Comparison of ENCODE assay signal across 8 mouse cellular contexts in genomic region chr5:21700934-21701333, GRCm38 (mm10). TPM values are rescaled to one million over a fixed set of nuclear protein-coding genes. Genes with fewer than 3 reads are reported as not detected.
DNase-seq lines count a peak whose midpoint lies in the region; ATAC-seq lines count a peak whose summit lies in the region.

No protein-coding gene starts in this region.

- no peaks in the 10 kb centered on the region for H3K9me3 ChIP-seq in heart, embryonic 13.5 days
- no peaks in the 10 kb centered on the region for H3K9me3 ChIP-seq in hindbrain, embryonic 11.5 days (ENCODE audit: control insufficient read depth, low read length)
- H3K9me3 ChIP-seq in midbrain, embryonic 10.5 days (replicated peaks) = no peaks in the 10 kb centered on the region

- H3K4me3 ChIP-seq in heart, embryonic 13.5 days = peak overlapping the region; percentile 72
- peak overlapping the region; percentile 48 for H3K4me3 ChIP-seq in hindbrain, embryonic 11.5 days (ENCODE audit: low read depth, low read length)
- H3K4me3 ChIP-seq in midbrain, embryonic 10.5 days = peak overlapping the region; percentile 72

- peak overlapping the region; percentile 81 for H3K9ac ChIP-seq in heart, embryonic 13.5 days
- peak overlapping the region; percentile 21; the same call in 1 of the 2 replicates for H3K9ac ChIP-seq in hindbrain, embryonic 11.5 days (ENCODE audit: low read depth, low read length)

- no peak for ATAC-seq in heart, embryonic 13.5 days (ENCODE audit: extremely low read depth, insufficient number of reproducible peaks, low FRiP score, low TSS enrichment)
- ATAC-seq in hindbrain, embryonic 11.5 days (ENCODE audit: low FRiP score) = peak; percentile 72

- under 1% methylated on average over 22 of the region's 22 CpGs for WGBS in heart, embryonic 13.5 days
- WGBS in hindbrain, embryonic 11.5 days = under 1% methylated on average over 22 of the region's 22 CpGs
- WGBS in midbrain, embryonic 10.5 days = under 1% methylated on average over 22 of the region's 22 CpGs

- H3K4me2 ChIP-seq in heart, embryonic 13.5 days = peak overlapping the region; percentile 88
- H3K4me2 ChIP-seq in hindbrain, embryonic 11.5 days (replicated peaks; ENCODE audit: low read depth, low read length) = peak overlapping the region; percentile 40

- no peaks in the 10 kb centered on the region for H3K36me3 ChIP-seq in heart, embryonic 13.5 days
- no peaks in the 10 kb centered on the region for H3K36me3 ChIP-seq in hindbrain, embryonic 11.5 days (ENCODE audit: control insufficient read depth, insufficient read depth, low read length)
- H3K36me3 ChIP-seq in midbrain, embryonic 10.5 days = 0 out of 2 replicates have a peak, but pooled peaks cover 4% of the 10 kb centered on the region

- H3K4me1 ChIP-seq in heart, embryonic 13.5 days = peaks cover 22% of the 10 kb centered on the region
- no peaks in the 10 kb centered on the region for H3K4me1 ChIP-seq in hindbrain, embryonic 11.5 days (replicated peaks; ENCODE audit: control insufficient read depth, insufficient read depth, low read length)
- peaks cover 21% of the 10 kb centered on the region for H3K4me1 ChIP-seq in midbrain, embryonic 10.5 days

- no peaks in the 10 kb centered on the region for H3K27me3 ChIP-seq in heart, embryonic 13.5 days (replicated peaks)
- H3K27me3 ChIP-seq in hindbrain, embryonic 11.5 days (ENCODE audit: control insufficient read depth, insufficient read depth, low read length) = no peaks in the 10 kb centered on the region
- H3K27me3 ChIP-seq in midbrain, embryonic 10.5 days (ENCODE audit: low read depth, poor library complexity, severe bottlenecking) = no peaks in the 10 kb centered on the region

- no peak for DNase-seq in heart, adult 11 months
- DNase-seq in MEL-GATA-1-ER (ENCODE audit: extremely low read depth, low read depth) = peak; percentile 76
- no peak for DNase-seq in hindbrain, embryonic 11.5 days (ENCODE audit: low spot score)
- no peak for DNase-seq in midbrain, embryonic 10.5 days (ENCODE audit: low spot score)
- DNase-seq in retina, postnatal 1 day = no peak
- no peak for DNase-seq in layer of hippocampus, adult 18-20 months (ENCODE audit: low spot score in 2 of 2)
- no peak for DNase-seq in urinary bladder, postnatal 25 days (ENCODE audit: low spot score)

- peak overlapping the region; percentile 55 for H3K27ac ChIP-seq in heart, embryonic 13.5 days (replicated peaks)
- peak overlapping the region; percentile 3; the same call in 1 of the 2 replicates for H3K27ac ChIP-seq in hindbrain, embryonic 11.5 days (ENCODE audit: low read depth, low read length)
- peak overlapping the region; percentile 99 for H3K27ac ChIP-seq in midbrain, embryonic 10.5 days (replicated peaks)

RNA-seq across cellular contexts. Expression of gene Napepld, which starts 0.3 kb away (rescaled TPM):
- 4.2 and 4.7 TPM in 2 replicates for polyA plus RNA-seq in heart, embryonic 13.5 days (2015; fragmentation: Nextera tagmentation; extraction: Ambion mirVana)
- 7.0 and 7.8 TPM in 2 replicates for polyA plus RNA-seq in hindbrain, embryonic 11.5 days (2014; fragmentation: Nextera tagmentation; extraction: Ambion mirVana)
- 10.4 and 14.8 TPM in 2 replicates for polyA plus RNA-seq in midbrain, embryonic 10.5 days (2016; fragmentation: Nextera tagmentation; extraction: Ambion mirVana)
- total RNA-seq in layer of hippocampus, adult 18-20 months (2021) = 10 to 100 TPM; 31.6 to 31.8 TPM

RNA-seq across cellular contexts. Expression of gene Pmpcb, which starts 36.0 kb away (rescaled TPM):
- polyA plus RNA-seq in heart, embryonic 13.5 days (2015; fragmentation: Nextera tagmentation; extraction: Ambion mirVana) = 131 and 149 TPM in 2 replicates
- polyA plus RNA-seq in hindbrain, embryonic 11.5 days (2014; fragmentation: Nextera tagmentation; extraction: Ambion mirVana) = 101 and 111 TPM in 2 replicates
- polyA plus RNA-seq in midbrain, embryonic 10.5 days (2016; fragmentation: Nextera tagmentation; extraction: Ambion mirVana) = 87.0 and 88.6 TPM in 2 replicates
- 10 to 100 TPM; 76.1 to 87.9 TPM for total RNA-seq in layer of hippocampus, adult 18-20 months (2021)

RNA-seq across cellular contexts. Expression of gene Armc10, which starts 55.3 kb away (rescaled TPM):
- polyA plus RNA-seq in heart, embryonic 13.5 days (2015; fragmentation: Nextera tagmentation; extraction: Ambion mirVana) = 20.4 and 21.9 TPM in 2 replicates
- polyA plus RNA-seq in hindbrain, embryonic 11.5 days (2014; fragmentation: Nextera tagmentation; extraction: Ambion mirVana) = 88.4 and 93.0 TPM in 2 replicates
- 66.9 and 74.4 TPM in 2 replicates for polyA plus RNA-seq in midbrain, embryonic 10.5 days (2016; fragmentation: Nextera tagmentation; extraction: Ambion mirVana)
- total RNA-seq in layer of hippocampus, adult 18-20 months (2021) = 10 to 100 TPM; 21.4 to 22.3 TPM

RNA-seq across cellular contexts. Expression of gene Fbxl13, which starts 55.5 kb away (rescaled TPM):
- polyA plus RNA-seq in heart, embryonic 13.5 days (2015; fragmentation: Nextera tagmentation; extraction: Ambion mirVana) = 0.07 and 0.13 TPM in 2 replicates
- 0.25 and 0.32 TPM in 2 replicates for polyA plus RNA-seq in hindbrain, embryonic 11.5 days (2014; fragmentation: Nextera tagmentation; extraction: Ambion mirVana)
- polyA plus RNA-seq in midbrain, embryonic 10.5 days (2016; fragmentation: Nextera tagmentation; extraction: Ambion mirVana) = 0.15 and 0.48 TPM in 2 replicates
- under 1 TPM in 1 of 2 experiments, not detected in 1; 0.35 TPM for total RNA-seq in layer of hippocampus, adult 18-20 months (2021)

Comparison
In these comparisons a context has a peak if more than half of its experiments do, and no peak if none do; other contexts are left out.
1. H3K27ac ChIP-seq: peak in every context shown above with its lines; median percentile 99 in midbrain, embryonic 10.5 days; 55 in heart, embryonic 13.5 days; 3 in hindbrain, embryonic 11.5 days.